Mouse (Mus musculus) large intestine, adult 2 months (tissue): ENCODE data around the gene Abcc2. TPM values are rescaled to one million over a fixed set of nuclear protein-coding genes. Genes with fewer than 3 reads are reported as not detected.

Source experiments
- DNase-seq: peaks from one replicate; pipeline ENCODE4 v3.0.0-alpha.2; 2012; ENCODE audit warnings: low read depth, low spot score
- WGBS: fragments of 180-500 bp; shearing (Covaris S2); methylation state at CpG from one replicate; pipeline ENCODE4 v1.1.7; 2018; 5-methylcytosine and 5-hydroxymethylcytosine counted together
- polyA plus RNA-seq: library from polyadenylated mRNA; depleted of rRNA; stranded (reverse); fragments of >200 nt; gene quantifications from 2 replicates; pipeline ENCODE4 v1.2.3, GENCODE M21; 2012

Gene Abcc2
- polyA plus RNA-seq, 1 experiment, result 6.2 TPM

- DNase-seq, result no peak
- WGBS, result 60% methylated on average over 10 of the region's 10 CpGs
Measured at GRCm38 (mm10) chr19:43775433-43775832, 6.6 kb upstream of the Abcc2 start.

GRCm38 (mm10) chr19:43776561-43776960, 5.4 kb upstream of the Abcc2 start:
- 26% methylated on average over 4 of the region's 4 CpGs for WGBS
- DNase-seq, result no peak

GRCm38 (mm10) chr19:43777308-43777707, 4.7 kb upstream of the Abcc2 start:
- DNase-seq, result no peak
- WGBS, result 44% methylated on average over 2 of the region's 2 CpGs

DNA sequence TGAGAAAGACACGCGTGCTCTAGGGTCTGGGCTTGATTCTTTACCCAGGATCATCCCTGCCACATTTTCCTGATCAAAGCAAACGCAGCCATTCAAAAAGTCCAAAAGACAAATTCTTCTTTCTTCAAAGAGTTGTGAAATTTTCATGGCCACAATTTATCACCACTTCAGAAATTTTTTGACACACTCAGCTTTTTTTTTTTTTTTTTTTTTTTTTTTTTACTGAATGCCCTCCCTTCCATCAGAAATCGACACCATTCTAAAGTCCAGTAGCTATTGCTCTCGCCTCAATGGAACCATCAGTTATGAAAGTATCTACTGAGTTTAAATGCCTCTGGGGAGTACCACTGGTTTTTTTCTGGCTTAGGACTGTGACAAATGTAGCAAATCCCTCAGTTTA, 1.6 kb upstream of the Abcc2 start:
- 51% methylated on average over 5 of the region's 5 CpGs for WGBS
- DNase-seq, result no peak

DNA sequence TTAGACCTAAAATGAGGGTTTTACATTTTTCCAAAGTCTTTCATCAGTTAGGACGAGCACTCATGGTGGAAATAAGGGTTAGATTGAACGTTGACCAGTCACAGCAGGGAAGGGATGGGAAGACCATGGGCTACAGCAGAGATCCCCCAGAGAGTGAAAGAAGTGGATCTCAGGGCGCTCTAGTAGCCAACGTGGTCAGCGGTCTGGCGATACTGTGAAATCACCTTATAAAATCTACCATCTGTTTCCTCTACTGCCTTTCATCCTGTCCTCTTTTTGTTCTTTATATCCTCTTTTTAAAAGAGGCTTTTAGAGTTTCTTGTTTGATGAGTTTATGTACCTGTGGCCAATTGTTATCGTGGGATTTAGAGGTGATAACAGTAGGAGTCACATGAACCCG, 2.8 kb downstream of the Abcc2 start:
- 59% methylated on average over 8 of the region's 8 CpGs for WGBS
- no peak for DNase-seq

DNA sequence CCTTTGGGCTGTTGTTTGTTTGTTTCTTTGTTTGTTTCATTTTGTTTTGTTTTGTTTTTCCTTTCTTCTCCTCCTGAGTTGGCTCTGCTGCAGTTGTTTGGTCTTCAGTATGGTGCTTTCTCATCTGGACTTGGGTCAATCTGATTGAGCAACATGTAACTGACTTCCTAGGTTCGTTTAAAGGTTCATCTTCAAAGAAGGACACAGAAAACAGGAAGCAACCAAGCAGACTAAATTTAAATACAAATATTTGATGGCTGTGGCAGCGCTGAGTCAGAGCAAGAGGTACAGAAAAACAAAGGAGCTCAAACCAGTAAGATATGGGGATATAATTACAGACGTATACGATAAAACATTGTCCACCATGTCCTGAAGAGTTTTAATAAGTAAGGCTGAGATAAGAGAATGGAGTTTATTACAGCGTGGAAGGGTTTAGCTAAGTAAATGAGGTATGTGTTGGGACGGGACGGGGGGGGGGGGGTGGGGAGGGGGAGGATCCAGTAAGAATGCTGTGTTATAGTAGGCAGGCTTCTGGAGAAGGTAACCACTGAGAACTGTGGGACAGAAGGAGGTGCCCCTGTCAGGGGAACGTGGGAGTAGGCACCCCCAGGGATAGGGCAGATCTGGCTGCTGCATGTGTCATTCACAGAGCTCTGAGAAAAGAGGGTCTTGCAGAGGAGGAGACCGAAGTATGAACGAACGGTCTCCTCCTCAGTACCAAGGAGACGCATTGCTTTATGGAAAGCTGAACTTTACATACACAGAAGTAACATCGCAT, 4.4 kb downstream of the Abcc2 start:
- WGBS, result 59% methylated on average over 13 of the region's 13 CpGs
- no peak for DNase-seq

DNA sequence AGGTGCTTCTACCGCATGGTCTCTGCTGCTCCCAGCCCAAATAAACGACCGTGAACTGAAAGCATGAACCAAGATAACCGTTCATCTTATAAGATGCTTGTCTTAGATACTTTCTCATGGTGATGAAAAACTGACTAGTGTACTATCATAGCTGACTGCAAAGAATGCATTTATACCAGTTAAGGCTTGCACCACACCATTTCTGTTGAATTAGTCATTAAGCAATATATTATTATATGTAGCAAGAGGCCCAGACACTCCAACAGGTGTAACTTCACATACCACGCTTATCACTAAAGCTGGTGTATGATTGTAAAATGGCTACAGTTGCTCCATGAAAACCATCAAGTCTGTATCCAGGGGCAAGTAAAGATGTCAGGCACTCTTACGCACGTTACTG, 7.8 kb downstream of the Abcc2 start:
- 68% methylated on average over 7 of the region's 7 CpGs for WGBS
- DNase-seq, result no peak

DNA sequence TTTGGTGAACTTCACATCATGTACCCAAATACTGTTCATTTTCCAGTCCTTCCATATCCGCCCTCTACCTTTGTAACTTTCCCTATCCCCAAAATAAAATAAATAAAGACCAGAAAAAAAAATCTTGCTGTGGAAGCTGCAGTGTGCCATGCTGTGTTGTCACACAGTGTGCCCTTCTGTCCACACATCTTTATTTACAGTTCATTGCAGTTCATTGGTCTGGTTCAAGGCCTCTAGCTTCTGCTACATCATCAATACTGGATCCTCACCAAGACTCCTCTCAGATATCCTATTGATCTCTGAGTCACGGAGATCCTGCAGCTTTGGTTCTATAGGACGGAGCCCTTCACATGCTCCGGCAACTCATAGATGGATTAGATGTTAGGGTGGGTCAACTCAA, 10.5 kb downstream of the Abcc2 start:
- no peak for DNase-seq
- WGBS, result 92% methylated on average over 4 of the region's 4 CpGs

DNA sequence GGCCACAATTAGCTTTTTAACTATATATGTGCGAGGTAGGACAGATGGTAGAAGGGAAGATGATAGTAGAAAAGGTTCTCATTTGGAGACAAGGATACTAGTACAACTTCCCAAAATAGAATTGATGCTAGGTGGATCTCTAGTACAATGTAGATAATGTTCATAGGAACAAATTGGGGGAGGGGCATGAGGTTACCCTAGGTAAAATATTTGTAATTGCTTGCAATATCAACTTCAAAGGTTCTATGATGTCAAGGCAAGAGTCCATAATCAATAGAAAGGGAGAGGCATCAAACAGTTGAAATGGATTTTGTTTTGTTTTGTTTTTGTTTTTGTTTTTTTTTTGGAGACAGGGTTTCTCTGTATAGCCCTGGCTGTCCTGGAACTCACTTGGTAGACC, 12.0 kb downstream of the Abcc2 start:
- DNase-seq, result no peak
- WGBS, result 92% methylated on average over 1 of the region's 1 CpGs

GRCm38 (mm10) chr19:43795511-43795910, 13.5 kb downstream of the Abcc2 start:
- WGBS, result 74% methylated on average over 8 of the region's 8 CpGs
- DNase-seq, result no peak

- no peak for DNase-seq
- 44% methylated on average over 5 of the region's 5 CpGs for WGBS
Measured at GRCm38 (mm10) chr19:43797216-43797615, 15.2 kb downstream of the Abcc2 start.

DNA sequence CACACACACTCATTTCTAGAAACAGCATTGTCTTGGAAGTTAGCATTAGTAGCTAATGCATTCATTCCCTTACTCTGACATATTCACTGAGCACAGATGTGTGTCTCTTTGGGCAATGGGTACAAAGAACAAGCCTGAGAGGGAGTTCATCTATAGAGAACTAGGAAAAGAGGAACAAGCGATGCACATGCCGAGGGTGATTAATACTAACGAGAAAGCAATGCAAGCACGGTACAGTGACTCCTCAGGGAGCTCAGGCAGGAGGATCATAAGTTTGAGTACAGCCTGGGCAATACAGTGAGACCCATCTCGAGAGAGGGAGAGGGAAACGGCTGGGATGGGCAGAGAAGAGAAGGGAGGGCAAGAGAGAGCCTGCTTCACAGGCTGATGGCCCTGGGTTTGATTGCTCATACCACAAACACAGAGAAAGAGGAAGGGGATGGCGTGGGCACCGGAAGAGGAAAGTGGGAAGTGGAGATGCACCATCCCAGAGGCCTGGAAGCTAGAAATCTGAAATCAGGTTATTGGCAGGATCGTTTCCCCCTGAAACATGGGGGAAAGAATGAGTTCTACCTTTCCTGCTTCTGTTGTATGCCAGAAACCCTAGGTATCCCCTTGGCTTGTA, 19.5 kb downstream of the Abcc2 start:
- DNase-seq, result no peak
- WGBS, result 72% methylated on average over 9 of the region's 9 CpGs

GRCm38 (mm10) chr19:43803866-43804265, 21.9 kb downstream of the Abcc2 start:
- 90% methylated on average over 10 of the region's 10 CpGs for WGBS
- no peak for DNase-seq

DNA sequence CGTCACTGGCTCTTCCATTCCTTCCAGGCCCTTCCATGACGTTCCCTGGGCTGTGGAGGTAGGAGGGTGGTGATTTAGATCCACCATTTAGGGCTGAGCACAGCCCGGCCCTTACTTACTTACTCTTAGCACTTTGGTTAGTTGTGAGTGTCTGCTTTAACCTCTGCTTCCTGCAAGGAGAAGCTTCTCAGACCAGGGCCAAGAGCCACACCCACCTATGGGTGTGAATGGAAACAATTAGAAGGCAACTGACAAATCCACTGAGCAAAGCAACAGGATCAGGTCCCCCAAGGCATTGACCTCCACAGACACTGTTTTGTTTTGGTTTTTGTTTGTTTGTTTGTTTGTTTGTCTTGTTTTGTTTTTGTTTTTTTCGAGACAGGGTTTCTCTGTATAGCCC, 27.3 kb downstream of the Abcc2 start:
- WGBS, result 39% methylated on average over 4 of the region's 4 CpGs
- no peak for DNase-seq

GRCm38 (mm10) chr19:43811419-43811818, 29.4 kb downstream of the Abcc2 start:
- DNase-seq, result no peak
- 34% methylated on average over 4 of the region's 4 CpGs for WGBS

- DNase-seq, result no peak
- 46% methylated on average over 10 of the region's 10 CpGs for WGBS
Measured at GRCm38 (mm10) chr19:43813315-43813714, 31.3 kb downstream of the Abcc2 start.

DNA sequence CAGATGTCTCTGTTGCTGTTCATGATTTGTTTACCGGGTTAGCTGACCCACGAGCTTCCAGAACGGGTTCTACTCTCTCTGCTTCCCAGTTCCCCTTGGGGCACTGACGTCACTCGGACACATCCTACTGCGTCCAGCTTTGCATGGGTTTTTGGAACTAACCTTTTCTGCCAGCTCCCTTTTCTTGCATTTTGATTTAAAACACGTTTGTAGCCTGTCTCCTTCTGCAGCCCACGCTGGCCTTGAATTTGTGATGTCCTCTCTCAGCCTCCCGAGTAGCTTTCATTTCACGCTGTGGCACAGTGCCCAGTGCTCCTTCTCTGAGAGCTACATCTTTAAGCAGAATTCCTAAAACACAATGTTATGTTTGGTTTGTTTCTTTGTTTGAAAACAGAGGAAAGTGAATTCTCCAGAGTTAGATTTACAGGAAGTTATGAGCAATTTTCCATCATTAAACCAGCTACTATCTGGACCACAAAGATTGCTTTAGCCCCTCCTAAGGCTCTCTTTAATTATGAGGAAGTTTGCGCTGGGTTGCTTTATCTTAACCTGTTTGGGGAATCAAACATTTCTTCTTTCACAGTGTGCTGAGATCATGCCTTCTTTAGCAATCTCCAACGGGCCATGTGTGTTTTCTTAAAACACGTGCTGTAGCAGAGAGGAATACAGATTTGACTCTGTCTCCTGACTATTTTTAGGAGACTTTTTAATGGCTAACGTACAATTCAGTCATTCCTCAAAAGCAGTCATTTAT, 33.8 kb downstream of the Abcc2 start:
- 11% methylated on average over 14 of the region's 14 CpGs for WGBS
- no peak for DNase-seq

DNA sequence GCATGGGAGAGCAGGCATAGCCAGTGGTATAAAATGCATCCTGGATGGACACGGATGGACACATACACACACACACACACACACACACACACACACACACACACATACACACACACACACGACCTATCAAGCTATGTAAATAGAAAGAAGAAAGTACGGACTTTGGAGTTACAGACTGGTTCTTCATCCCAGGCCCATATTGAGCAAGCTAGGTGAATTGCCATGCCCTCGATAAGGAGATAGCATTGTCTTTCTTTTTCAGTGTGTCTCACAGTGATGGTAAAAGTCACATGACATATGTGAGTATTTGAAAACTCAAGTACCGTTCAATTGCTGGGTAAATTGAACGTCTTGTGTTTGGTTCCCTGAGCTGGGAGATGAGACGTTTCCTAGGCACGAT, 44.9 kb downstream of the Abcc2 start:
- WGBS, result 31% methylated on average over 8 of the region's 8 CpGs
- DNase-seq, result no peak

- 33% methylated on average over 21 of the region's 21 CpGs for WGBS
- DNase-seq, result no peak
Measured at GRCm38 (mm10) chr19:43832425-43833069, 50.6 kb downstream of the Abcc2 start.

DNA sequence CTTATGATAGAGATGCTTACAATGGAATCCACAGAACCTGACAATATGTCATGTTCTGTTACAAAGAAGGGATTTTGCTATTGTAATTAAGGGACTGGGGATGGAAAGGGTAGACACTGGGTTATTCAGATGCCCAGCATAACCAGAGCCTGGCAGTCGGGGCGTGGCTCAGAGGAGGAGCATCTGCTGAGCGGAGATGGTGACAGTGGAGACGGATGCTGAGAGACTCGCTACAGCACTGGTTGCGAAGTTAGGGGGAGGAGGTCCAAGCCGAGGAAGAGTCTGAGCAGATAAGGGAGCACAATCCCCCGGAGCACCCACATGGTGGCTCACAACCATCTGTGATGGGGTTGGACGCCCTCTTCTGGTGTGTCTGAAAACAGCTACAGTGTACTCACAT, 61.2 kb downstream of the Abcc2 start:
- 94% methylated on average over 9 of the region's 9 CpGs for WGBS
- no peak for DNase-seq
